Mouse (Mus musculus) T-cell, adult 2 months (primary cell): ENCODE measurements at regions not wholly inside any gene's neighbourhood (a gene's known extent, or its start where the extent isn't known, plus 50 kb on each side); places are given as distances from the start of the nearest gene placed in this dataset.
"Not testable (repeated sequence)": the region's sequence is repeated elsewhere in the genome, so short reads cannot be mapped to it uniquely, and the experiment has no call there.

Source experiments
- DNase-seq: peaks from one replicate; pipeline ENCODE4 v3.0.0; 2022; ENCODE audit warnings: low spot score

GRCm38 (mm10) chr8:26750120-26750519 lies 227.0 kb upstream of the Zfp703 start:
- DNase-seq = no peak

GRCm38 (mm10) chr8:26751651-26752050 lies 225.5 kb upstream of the Zfp703 start:
- no peak for DNase-seq

GRCm38 (mm10) chr8:26756452-26756851 lies 220.7 kb upstream of the Zfp703 start:
- no peak for DNase-seq

GRCm38 (mm10) chr8:26760726-26761125 lies 216.4 kb upstream of the Zfp703 start:
- DNase-seq = no peak

- DNase-seq = no peak
Observed at GRCm38 (mm10) chr8:26762942-26763778, 214.0 kb upstream of the Zfp703 start.

GRCm38 (mm10) chr8:26768474-26769229 lies 208.5 kb upstream of the Zfp703 start:
- no peak for DNase-seq

GRCm38 (mm10) chr8:26770424-26770886 lies 206.7 kb upstream of the Zfp703 start:
- DNase-seq = no peak

GRCm38 (mm10) chr8:26778917-26779537 lies 198.1 kb upstream of the Zfp703 start:
- DNase-seq = no peak

- no peak for DNase-seq
Observed at GRCm38 (mm10) chr8:26780515-26780914, 196.6 kb upstream of the Zfp703 start.

GRCm38 (mm10) chr8:26782936-26783335 lies 194.2 kb upstream of the Zfp703 start:
- DNase-seq = not testable (repeated sequence)

GRCm38 (mm10) chr8:26784381-26784780 lies 192.7 kb upstream of the Zfp703 start:
- DNase-seq = no peak

- DNase-seq = no peak
Observed at GRCm38 (mm10) chr8:26791795-26792194, 185.3 kb upstream of the Zfp703 start.

- DNase-seq = no peak
Observed at GRCm38 (mm10) chr8:26793606-26794292, 183.4 kb upstream of the Zfp703 start.

GRCm38 (mm10) chr8:26794411-26794810 lies 182.7 kb upstream of the Zfp703 start:
- no peak for DNase-seq

- DNase-seq = no peak
Observed at GRCm38 (mm10) chr8:26795616-26796015, 181.5 kb upstream of the Zfp703 start.

- no peak for DNase-seq
Observed at GRCm38 (mm10) chr8:26799814-26800213, 177.3 kb upstream of the Zfp703 start.

GRCm38 (mm10) chr8:26804089-26804488 lies 173.0 kb upstream of the Zfp703 start:
- no peak for DNase-seq

- no peak for DNase-seq
Observed at GRCm38 (mm10) chr8:26804901-26805341, 172.2 kb upstream of the Zfp703 start.

GRCm38 (mm10) chr8:26805371-26805821 lies 171.7 kb upstream of the Zfp703 start:
- no peak for DNase-seq

- DNase-seq = no peak
Observed at GRCm38 (mm10) chr8:26808111-26808651, 168.9 kb upstream of the Zfp703 start.

- no peak for DNase-seq
Observed at GRCm38 (mm10) chr8:26808771-26809170, 168.4 kb upstream of the Zfp703 start.

GRCm38 (mm10) chr8:26809943-26810342 lies 167.2 kb upstream of the Zfp703 start:
- DNase-seq = no peak
